Mouse (Mus musculus) ES-Bruce4 (cell line): Measurements from ENCODE around the gene Stx6.

Source experiments
- CTCF ChIP-seq: IDR thresholded peaks from one replicate; pipeline ENCODE4 v1.8.1; 2011; ENCODE audit warnings: low read depth, low read length
- EP300 ChIP-seq: IDR thresholded peaks from 2 replicates; pipeline ENCODE4 v1.6.1; 2011; ENCODE audit warnings: low read depth, low read length; ENCODE audit not compliant: insufficient read depth
- POLR2A ChIP-seq: IDR thresholded peaks from one replicate; pipeline ENCODE4 v1.8.1; 2011; ENCODE audit warnings: low read length; ENCODE audit not compliant: insufficient read depth

- no peak for TF ChIP-seq POLR2A
- no peak for TF ChIP-seq CTCF
- no peak for TF ChIP-seq EP300
Measured at GRCm38 (mm10) chr1:155201373-155201879, 42.9 kb downstream of the Stx6 start.
